Mouse (Mus musculus): ENCODE data around the gene Gm20503.

Gm20503 gene

DNA sequence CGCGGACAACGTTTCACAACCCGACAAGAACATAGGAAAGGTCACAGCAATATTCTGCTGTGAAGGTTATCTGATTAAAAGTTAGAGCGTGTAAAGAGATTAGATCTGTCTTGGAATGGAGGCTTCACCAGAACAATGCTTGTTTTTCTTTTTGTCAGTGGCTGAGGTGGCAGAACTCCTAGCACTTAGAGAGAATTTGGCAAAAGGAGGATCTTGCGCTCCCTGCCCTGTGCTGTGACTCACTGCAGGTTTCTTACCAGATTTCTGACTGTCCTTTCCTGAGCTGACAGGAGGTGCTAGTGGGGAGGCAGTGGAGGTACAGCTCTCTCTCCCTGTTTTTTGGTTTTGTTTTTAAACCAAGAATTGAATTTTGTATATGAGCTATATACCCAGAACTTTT lies 4.0 kb downstream of the Gm20503 start:
- no peak for DNase-seq (ENCODE audit: low spot score in 2 of 2)

GRCm38 (mm10) chr4:59007974-59008373 lies 5.0 kb downstream of the Gm20503 start:
- DNase-seq (ENCODE audit: low spot score in 2 of 2): no peak

GRCm38 (mm10) chr4:59009186-59009585 lies 6.2 kb downstream of the Gm20503 start:
- DNase-seq (ENCODE audit: low spot score in 2 of 2): peak in 1 of 2 experiments; percentile 30

GRCm38 (mm10) chr4:59009696-59010095 lies 6.7 kb downstream of the Gm20503 start:
- peak in 1 of 2 experiments; percentile 20 for DNase-seq (ENCODE audit: low spot score in 2 of 2)

DNA sequence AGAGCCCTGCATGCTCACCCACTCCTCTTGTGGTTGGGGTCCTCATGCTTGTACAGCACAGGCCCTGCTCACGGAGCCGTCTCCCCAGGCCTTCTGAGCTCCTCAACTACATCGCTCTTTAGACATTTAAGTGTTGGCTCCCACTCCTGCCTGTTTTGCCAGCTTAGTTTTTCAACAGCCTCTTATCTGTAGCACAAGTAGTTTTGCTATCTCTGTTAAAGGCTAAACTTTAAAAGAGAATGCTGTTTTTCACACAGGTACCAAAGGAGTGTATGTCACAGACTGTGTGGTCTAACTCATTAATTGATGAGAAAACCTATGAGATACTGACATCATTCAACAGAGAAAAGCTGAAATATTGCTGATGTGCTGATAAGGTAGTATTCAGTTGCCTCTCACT lies 8.4 kb downstream of the Gm20503 start:
- DNase-seq (ENCODE audit: low spot score in 2 of 2): no peak

DNA sequence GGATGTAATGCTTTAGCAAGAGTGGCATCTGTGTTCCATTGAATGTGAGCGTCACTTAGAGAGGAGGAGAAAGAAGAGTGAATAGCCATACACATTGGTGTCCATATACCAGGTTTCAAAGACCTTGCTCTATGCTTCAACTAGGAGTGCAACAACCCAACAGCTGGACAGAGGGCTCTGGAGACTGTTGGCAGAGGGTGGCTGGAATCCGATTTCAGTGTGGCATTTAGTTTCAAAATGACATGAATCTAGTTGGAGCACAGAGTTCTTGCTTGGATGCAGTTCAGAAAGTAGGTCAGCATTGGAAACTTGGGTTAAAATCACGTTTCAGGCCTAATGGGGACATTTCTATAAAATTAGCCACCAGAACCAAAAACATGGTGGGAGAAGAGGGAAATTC lies 12.2 kb downstream of the Gm20503 start:
- DNase-seq (ENCODE audit: low spot score in 2 of 2): no peak

GRCm38 (mm10) chr4:59016922-59017321 lies 13.9 kb downstream of the Gm20503 start:
- DNase-seq (ENCODE audit: low spot score in 2 of 2): no peak

GRCm38 (mm10) chr4:59034325-59034917 lies 31.4 kb downstream of the Gm20503 start:
- DNase-seq (ENCODE audit: low spot score in 2 of 2): no peak

- DNase-seq (ENCODE audit: low spot score in 2 of 2): peak; percentile 51 to 66
Measured at GRCm38 (mm10) chr4:59034918-59035785, 32.1 kb downstream of the Gm20503 start, which contains the start of gene Gng10. Gene Gng10, plus strand, starts transcription at chr4:59035088.

- DNase-seq (ENCODE audit: low spot score in 2 of 2): no peak
Measured at GRCm38 (mm10) chr4:59035786-59036350, 32.9 kb downstream of the Gm20503 start.

DNA sequence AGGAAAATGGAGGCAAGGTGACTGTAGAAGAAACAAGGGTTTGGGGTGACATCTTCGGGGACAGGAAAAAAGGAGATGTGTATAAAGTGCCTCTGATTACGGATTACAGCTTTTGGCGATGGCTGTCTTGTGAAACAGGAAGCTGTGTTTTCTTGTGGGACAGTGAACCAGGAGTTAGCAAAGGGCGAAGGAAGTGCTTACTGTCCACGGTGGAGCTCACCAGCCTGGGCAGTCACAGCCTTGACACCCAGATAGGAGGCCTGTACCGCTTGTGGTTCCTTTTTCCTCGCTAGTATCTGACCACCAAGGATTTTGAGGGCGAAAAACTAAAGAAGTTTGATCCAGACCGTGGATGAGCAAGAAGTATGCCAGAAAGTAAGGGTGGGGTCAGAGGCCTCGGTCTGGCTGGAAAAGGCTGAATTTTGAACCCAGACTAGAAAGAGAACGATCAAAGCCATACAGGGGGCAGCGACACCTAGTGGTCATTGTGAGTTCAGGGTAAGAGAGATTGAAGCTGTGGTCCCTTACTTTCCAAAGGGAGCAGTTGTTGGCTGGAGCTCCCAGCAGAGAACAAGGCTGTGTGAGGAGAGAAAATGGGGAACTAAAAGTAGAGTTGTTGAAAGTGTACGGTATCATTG lies 33.6 kb downstream of the Gm20503 start:
- peak; percentile 47 to 76 for DNase-seq (ENCODE audit: low spot score in 2 of 2)

DNA sequence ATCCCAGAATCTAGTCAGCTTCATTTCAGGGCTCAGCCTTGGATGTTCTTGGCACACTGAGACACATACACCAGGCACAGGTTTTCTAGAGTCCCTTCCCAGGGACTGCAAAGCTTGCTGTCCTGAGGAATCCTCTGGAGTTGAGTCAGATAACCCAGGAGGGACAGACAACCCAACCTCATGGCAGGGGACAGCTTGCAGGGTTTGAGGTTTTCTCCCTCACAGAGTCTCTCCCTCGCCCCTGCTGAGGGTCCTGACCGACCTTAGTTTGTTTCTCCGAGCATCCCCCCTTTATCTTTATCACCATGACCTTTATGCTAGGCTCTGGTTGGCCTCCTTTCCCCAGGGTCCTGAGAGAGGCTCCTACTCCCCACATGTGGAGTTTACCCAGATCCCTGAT lies 34.5 kb downstream of the Gm20503 start:
- no peak for DNase-seq (ENCODE audit: low spot score in 2 of 2)

DNA sequence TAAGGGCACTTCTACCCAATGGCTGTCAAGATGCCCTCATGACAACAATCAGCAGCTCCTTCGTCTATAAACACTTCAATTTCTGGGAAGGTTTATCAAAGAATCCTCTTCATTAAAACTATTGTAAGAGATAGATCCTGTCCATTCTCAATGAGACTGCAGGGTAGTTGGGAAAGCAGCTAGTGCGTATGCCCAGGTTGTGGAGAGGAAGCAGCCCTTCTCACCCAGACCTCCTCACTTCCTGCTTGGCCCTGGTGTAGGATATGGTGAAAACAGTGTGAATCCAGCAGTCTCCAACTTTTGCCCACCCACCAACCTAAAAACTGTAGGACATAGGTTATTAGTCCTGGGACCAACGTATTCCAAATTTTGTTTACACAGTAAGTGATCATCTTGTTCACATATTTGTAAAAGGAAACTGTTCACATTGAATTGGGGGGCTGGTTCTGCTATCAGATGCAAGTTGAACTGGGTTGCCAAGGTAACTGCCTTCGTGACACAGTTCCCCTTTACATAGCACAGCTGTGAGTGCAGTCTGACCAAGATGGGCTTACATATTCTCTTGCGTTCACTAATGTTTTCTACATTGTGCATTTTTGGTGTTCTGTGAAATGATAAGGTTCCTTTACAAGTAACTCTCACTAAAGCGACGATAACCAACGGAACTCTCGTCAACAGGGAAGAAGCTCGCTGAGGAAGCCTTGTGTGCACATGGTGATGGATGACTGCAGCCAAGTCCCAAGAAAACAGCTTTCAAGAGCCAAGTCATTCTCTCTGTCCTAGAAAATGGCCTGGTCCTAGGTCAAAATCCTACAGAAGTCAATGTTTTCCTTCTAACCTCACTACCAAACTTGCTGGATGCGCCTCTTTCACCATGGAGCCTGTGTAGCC lies 37.6 kb downstream of the Gm20503 start:
- DNase-seq (ENCODE audit: low spot score in 2 of 2): no peak

DNA sequence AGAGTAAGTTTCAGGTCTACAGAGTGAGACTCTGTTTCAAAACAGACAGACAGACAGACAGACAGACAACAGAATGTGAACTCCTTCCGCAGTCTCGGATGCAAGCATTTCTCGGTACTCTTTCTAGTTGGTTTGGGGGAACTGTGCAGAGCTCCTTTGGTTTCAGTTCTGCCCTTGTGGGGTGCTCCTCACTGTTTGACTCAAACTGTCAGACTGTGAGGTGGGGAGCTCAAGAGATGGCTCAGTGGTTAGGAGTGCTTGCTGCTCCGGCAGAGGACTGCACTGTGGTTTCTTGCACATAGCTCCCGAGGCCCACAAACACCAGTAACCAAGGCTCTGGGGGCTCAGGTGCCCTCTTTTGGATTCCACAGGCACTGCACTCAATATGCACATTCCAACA lies 40.1 kb downstream of the Gm20503 start:
- DNase-seq (ENCODE audit: low spot score in 2 of 2): no peak

- DNase-seq (ENCODE audit: low spot score in 2 of 2): no peak
Measured at GRCm38 (mm10) chr4:59043891-59044290, 40.9 kb downstream of the Gm20503 start.

- DNase-seq (ENCODE audit: low spot score in 2 of 2): no peak
Measured at GRCm38 (mm10) chr4:59047222-59047621, 44.2 kb downstream of the Gm20503 start.

DNA sequence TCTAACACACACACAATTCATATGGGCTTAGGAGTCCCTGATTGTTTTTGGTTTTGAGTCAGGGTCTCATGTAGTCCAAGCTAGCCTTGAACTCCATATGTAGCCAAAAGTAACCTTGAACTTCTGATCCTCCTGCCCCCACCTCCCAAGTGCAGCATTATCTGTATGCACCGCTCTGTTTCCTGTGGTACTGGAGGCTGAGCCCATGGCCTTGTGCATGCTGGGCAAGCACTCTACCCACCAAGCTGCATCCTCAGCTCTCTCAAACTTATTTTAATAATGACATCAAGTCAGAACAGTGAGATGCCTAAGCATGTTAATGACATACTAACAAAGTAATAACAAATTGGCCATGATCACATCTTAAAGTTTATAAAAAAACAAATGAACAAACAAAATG lies 48.1 kb downstream of the Gm20503 start:
- DNase-seq (ENCODE audit: low spot score in 2 of 2): no peak

DNA sequence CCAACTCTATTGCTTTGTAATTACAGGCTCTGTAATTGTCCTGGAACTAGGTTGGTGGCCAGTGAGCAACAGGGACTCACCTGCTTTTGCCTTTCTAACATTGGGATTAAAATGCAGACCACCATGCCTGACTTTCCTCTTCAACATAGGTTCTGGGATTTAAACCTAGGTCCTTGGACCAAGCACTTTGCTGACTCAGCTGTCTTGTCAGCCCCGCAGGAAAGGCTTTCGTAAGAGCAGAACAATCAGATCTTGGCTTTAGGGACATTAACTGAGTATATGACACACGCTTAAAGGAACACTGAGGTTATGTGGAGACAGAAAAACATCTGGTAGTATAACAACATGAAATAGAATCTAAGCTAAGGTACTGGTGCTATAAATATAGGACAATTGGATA lies 54.9 kb downstream of the Gm20503 start:
- no peak for DNase-seq (ENCODE audit: low spot score in 2 of 2)

GRCm38 (mm10) chr4:59062526-59062925 lies 59.5 kb downstream of the Gm20503 start:
- no peak for DNase-seq (ENCODE audit: low spot score in 2 of 2)

GRCm38 (mm10) chr4:59069276-59069675 lies 66.3 kb downstream of the Gm20503 start:
- no peak for DNase-seq (ENCODE audit: low spot score in 2 of 2)

DNA sequence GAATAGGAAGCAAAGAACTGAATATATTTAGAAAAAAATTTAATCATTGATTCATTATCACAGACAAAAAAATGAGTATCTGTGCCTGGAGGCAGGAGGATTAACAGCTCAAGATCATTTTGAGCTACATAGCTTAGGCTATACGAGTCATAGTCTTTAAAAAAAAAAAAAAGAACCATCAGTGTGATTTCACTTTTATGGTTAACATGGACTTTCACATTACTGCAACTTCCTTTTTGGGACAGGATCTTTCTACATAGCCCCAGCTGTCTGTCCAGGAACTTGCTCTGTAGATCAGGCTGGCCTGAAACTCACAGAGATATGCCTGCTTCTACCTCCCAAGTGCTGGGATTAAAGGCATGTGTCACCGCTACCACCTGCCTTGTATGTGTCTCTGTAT lies 80.4 kb downstream of the Gm20503 start:
- DNase-seq (ENCODE audit: low spot score in 2 of 2): no peak
